Mouse (Mus musculus) midbrain, embryonic 10.5 days (tissue): ENCODE measurements around the gene A530016L24Rik. TPM values are rescaled to one million over a fixed set of nuclear protein-coding genes. Genes with fewer than 3 reads are reported as not detected.

Source experiments
- DNase-seq: peaks from one replicate; pipeline ENCODE4 v3.0.0-alpha.2; 2017; ENCODE audit warnings: low spot score
- H3K27ac ChIP-seq: fragments of 300-500 bp; sonication (generic); replicated peaks from 2 replicates; pipeline ENCODE4 v1.5.1; 2016; ENCODE audit warnings: mild to moderate bottlenecking
- H3K27me3 ChIP-seq: fragments of 300-500 bp; sonication (generic); 2 replicates; pipeline ENCODE4 v1.6.1; 2016; ENCODE audit warnings: low read depth, mild to moderate bottlenecking; ENCODE audit not compliant: poor library complexity, severe bottlenecking
- H3K36me3 ChIP-seq: fragments of 300-500 bp; sonication (generic); 2 replicates; pipeline ENCODE4 v1.6.1; 2016; ENCODE audit warnings: mild to moderate bottlenecking, moderate library complexity
- H3K4me1 ChIP-seq: fragments of 300-500 bp; sonication (generic); 2 replicates; pipeline ENCODE4 v1.6.1; 2016
- H3K4me3 ChIP-seq: fragments of 300-500 bp; sonication (generic); 2 replicates; pipeline ENCODE4 v1.5.1; 2016; ENCODE audit warnings: mild to moderate bottlenecking, moderate library complexity
- H3K9me3 ChIP-seq: fragments of 300-500 bp; sonication (generic); replicated peaks from 2 replicates; pipeline ENCODE4 v1.6.1; 2016; ENCODE audit warnings: mild to moderate bottlenecking
- WGBS: fragments of 180-500 bp; shearing (Covaris S2); methylation state at CpG from one replicate; pipeline ENCODE4 v1.1.7; 2016; 5-methylcytosine and 5-hydroxymethylcytosine counted together
- polyA plus RNA-seq: library from polyadenylated mRNA; unstranded; fragments of >200 nt; fragmentation: Nextera tagmentation; extraction: Ambion mirVana; gene quantifications from 2 replicates; pipeline ENCODE4 v1.2.1, GENCODE M21; 2016

A530016L24Rik gene
- polyA plus RNA-seq, 1 experiment from 2014 or later = not detected

GRCm38 (mm10) chr12:112464516-112464915 is 24.7 kb upstream of the A530016L24Rik start:
- no peak for DNase-seq
- Histone ChIP-seq H3K4me3 (no peak overlapping the region), H3K36me3 (no peaks in the 10 kb centered on the region), H3K4me1 (peaks cover 23% of the 10 kb centered on the region), H3K27ac (no peak overlapping the region), H3K27me3 (peaks cover 4% of the 10 kb centered on the region; the same call in 1 of the 2 replicates), H3K9me3 (no peaks in the 10 kb centered on the region)
- 90% methylated on average over 3 of the region's 3 CpGs for WGBS

GRCm38 (mm10) chr12:112465928-112466327 is 23.3 kb upstream of the A530016L24Rik start:
- no peak overlapping the region for H3K27ac ChIP-seq
- no peaks in the 10 kb centered on the region for H3K9me3 ChIP-seq
- H3K27me3 ChIP-seq = peaks cover 11% of the 10 kb centered on the region
- WGBS = 95% methylated on average over 17 of the region's 17 CpGs
- H3K36me3 ChIP-seq = no peaks in the 10 kb centered on the region
- H3K4me3 ChIP-seq = no peak overlapping the region
- no peak for DNase-seq
- H3K4me1 ChIP-seq = peaks cover 37% of the 10 kb centered on the region

- peaks cover 23% of the 10 kb centered on the region for H3K27me3 ChIP-seq
- peaks cover 41% of the 10 kb centered on the region for H3K4me1 ChIP-seq
- H3K36me3 ChIP-seq = no peaks in the 10 kb centered on the region
- 77% methylated on average over 10 of the region's 10 CpGs for WGBS
- H3K27ac ChIP-seq = no peak overlapping the region; the same call in 1 of the 2 replicates
- no peaks in the 10 kb centered on the region for H3K9me3 ChIP-seq
- no peak for DNase-seq
- no peak overlapping the region for H3K4me3 ChIP-seq
Observed at GRCm38 (mm10) chr12:112467387-112467786, 21.9 kb upstream of the A530016L24Rik start.

GRCm38 (mm10) chr12:112469393-112469792 is 19.9 kb upstream of the A530016L24Rik start:
- Histone ChIP-seq H3K4me3 (no peak overlapping the region), H3K9me3 (no peaks in the 10 kb centered on the region), H3K27ac (peak overlapping the region; percentile 65), H3K4me1 (peaks cover 41% of the 10 kb centered on the region), H3K36me3 (no peaks in the 10 kb centered on the region), H3K27me3 (peaks cover 40% of the 10 kb centered on the region)
- no peak for DNase-seq
- WGBS = 86% methylated on average over 7 of the region's 7 CpGs

- H3K27ac ChIP-seq = peak overlapping the region; percentile 65
- H3K9me3 ChIP-seq = no peaks in the 10 kb centered on the region
- H3K36me3 ChIP-seq = no peaks in the 10 kb centered on the region
- H3K27me3 ChIP-seq = peaks cover 48% of the 10 kb centered on the region
- no peak overlapping the region for H3K4me3 ChIP-seq
- peaks cover 38% of the 10 kb centered on the region for H3K4me1 ChIP-seq
- DNase-seq = no peak
- 69% methylated on average over 5 of the region's 5 CpGs for whole genome bisulfite sequencing
Observed at GRCm38 (mm10) chr12:112470216-112470615, 19.0 kb upstream of the A530016L24Rik start.

GRCm38 (mm10) chr12:112473777-112474176 is 15.5 kb upstream of the A530016L24Rik start:
- Histone ChIP-seq H3K27ac (no peak overlapping the region), H3K36me3 (no peaks in the 10 kb centered on the region), H3K4me3 (no peak overlapping the region), H3K27me3 (peaks cover 65% of the 10 kb centered on the region), H3K4me1 (peaks cover 26% of the 10 kb centered on the region), H3K9me3 (no peaks in the 10 kb centered on the region)
- DNase-seq = peak; percentile 87
- WGBS = 22% methylated on average over 9 of the region's 9 CpGs

- Histone ChIP-seq H3K27ac (no peak overlapping the region; the same call in 1 of the 2 replicates), H3K36me3 (no peaks in the 10 kb centered on the region), H3K4me3 (no peak overlapping the region), H3K9me3 (no peaks in the 10 kb centered on the region), H3K4me1 (peaks cover 19% of the 10 kb centered on the region; the same call in 1 of the 2 replicates), H3K27me3 (peaks cover 4% of the 10 kb centered on the region; the same call in 1 of the 2 replicates)
- no peak for DNase-seq
- 93% methylated on average over 9 of the region's 9 CpGs for WGBS
Observed at GRCm38 (mm10) chr12:112489535-112489934, 287 bp downstream of the A530016L24Rik start.

GRCm38 (mm10) chr12:112490444-112490939 is 1.2 kb downstream of the A530016L24Rik start:
- Histone ChIP-seq H3K9me3 (no peaks in the 10 kb centered on the region), H3K27me3 (peaks cover 4% of the 10 kb centered on the region; the same call in 1 of the 2 replicates), H3K27ac (no peak overlapping the region), H3K4me1 (peaks cover 22% of the 10 kb centered on the region; the same call in 1 of the 2 replicates), H3K4me3 (no peak overlapping the region), H3K36me3 (no peaks in the 10 kb centered on the region)
- WGBS = 23% methylated on average over 3 of the region's 3 CpGs
- no peak for DNase-seq

GRCm38 (mm10) chr12:112496136-112496535 is 6.9 kb downstream of the A530016L24Rik start:
- Histone ChIP-seq H3K4me3 (no peak overlapping the region), H3K9me3 (no peaks in the 10 kb centered on the region), H3K36me3 (no peaks in the 10 kb centered on the region), H3K27me3 (peaks cover 23% of the 10 kb centered on the region), H3K4me1 (peaks cover 38% of the 10 kb centered on the region), H3K27ac (no peak overlapping the region)
- DNase-seq = no peak
- 77% methylated on average over 5 of the region's 5 CpGs for WGBS

- WGBS = 85% methylated on average over 8 of the region's 8 CpGs
- H3K4me3 ChIP-seq = no peak overlapping the region
- peaks cover 23% of the 10 kb centered on the region for H3K27me3 ChIP-seq
- H3K36me3 ChIP-seq = no peaks in the 10 kb centered on the region
- no peak for DNase-seq
- H3K4me1 ChIP-seq = peaks cover 49% of the 10 kb centered on the region
- no peak overlapping the region for H3K27ac ChIP-seq
- no peaks in the 10 kb centered on the region for H3K9me3 ChIP-seq
Observed at GRCm38 (mm10) chr12:112497731-112498130, 8.5 kb downstream of the A530016L24Rik start.

- WGBS = 40% methylated on average over 11 of the region's 11 CpGs
Observed at GRCm38 (mm10) chr12:112498683-112499082, 9.4 kb downstream of the A530016L24Rik start.

GRCm38 (mm10) chr12:112503003-112503771 is 13.9 kb downstream of the A530016L24Rik start:
- Histone ChIP-seq H3K36me3 (no peaks in the 10 kb centered on the region), H3K4me1 (peaks cover 59% of the 10 kb centered on the region), H3K27ac (no peak overlapping the region), H3K9me3 (no peaks in the 10 kb centered on the region), H3K27me3 (peaks cover 9% of the 10 kb centered on the region; the same call in 1 of the 2 replicates), H3K4me3 (no peak overlapping the region)
- no peak for DNase-seq
- 41% methylated on average over 19 of the region's 19 CpGs for WGBS

More at GRCm38 (mm10) chr12:112498683-112499082, 9.4 kb downstream of the A530016L24Rik start:
- H3K36me3 ChIP-seq = no peaks in the 10 kb centered on the region
- peak overlapping the region; percentile 46; the same call in 1 of the 2 replicates for H3K27ac ChIP-seq
- no peaks in the 10 kb centered on the region for H3K9me3 ChIP-seq
- DNase-seq = peak; percentile 34
- no peak overlapping the region for H3K4me3 ChIP-seq
- peaks cover 50% of the 10 kb centered on the region for H3K4me1 ChIP-seq
- peaks cover 23% of the 10 kb centered on the region for H3K27me3 ChIP-seq

- Histone ChIP-seq H3K9me3 (no peaks in the 10 kb centered on the region), H3K27me3 (peaks cover 27% of the 10 kb centered on the region), H3K4me3 (no peak overlapping the region), H3K27ac (no peak overlapping the region; the same call in 1 of the 2 replicates), H3K36me3 (no peaks in the 10 kb centered on the region), H3K4me1 (peaks cover 59% of the 10 kb centered on the region)
- 86% methylated on average over 6 of the region's 6 CpGs for WGBS
- DNase-seq = no peak
Observed at GRCm38 (mm10) chr12:112506267-112506666, 17.0 kb downstream of the A530016L24Rik start.
